Mouse (Mus musculus): ENCODE data around the gene Igsf21.

The Igsf21 gene

GRCm38 (mm10) chr4:140246180-140247005, at the start of gene Igsf21:
TSS of gene Igsf21 (minus strand) at chr4:140246784.
- peak in 1 of 2 experiments; percentile 61 for DNase-seq (ENCODE audit: low spot score in 2 of 2)

GRCm38 (mm10) chr4:140285726-140286316, 39.2 kb upstream of the Igsf21 start:
- peak in 1 of 2 experiments; percentile 39 for DNase-seq (ENCODE audit: low spot score in 2 of 2)

DNA sequence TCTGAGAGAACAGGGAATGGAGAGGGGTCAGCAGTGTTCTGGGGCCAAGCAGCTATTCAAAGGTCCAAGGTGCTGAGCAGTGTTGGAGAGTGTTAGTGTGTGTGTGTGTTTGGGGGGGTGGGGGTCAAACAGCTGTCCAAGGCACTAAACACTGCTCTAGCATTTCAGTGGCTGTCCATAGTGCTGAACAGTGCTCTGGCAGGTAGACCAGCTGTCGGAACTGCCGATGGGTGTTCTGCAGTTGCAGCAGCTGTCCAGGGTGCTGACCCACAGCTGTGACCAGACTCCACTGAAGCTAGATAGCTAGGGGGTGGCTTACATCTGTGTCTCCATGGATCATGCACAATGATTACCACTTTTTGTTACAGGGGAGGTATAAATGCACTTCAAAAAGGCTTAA, 36.8 kb upstream of the Igsf21 start:
- no peak for DNase-seq (ENCODE audit: low spot score in 2 of 2)

DNA sequence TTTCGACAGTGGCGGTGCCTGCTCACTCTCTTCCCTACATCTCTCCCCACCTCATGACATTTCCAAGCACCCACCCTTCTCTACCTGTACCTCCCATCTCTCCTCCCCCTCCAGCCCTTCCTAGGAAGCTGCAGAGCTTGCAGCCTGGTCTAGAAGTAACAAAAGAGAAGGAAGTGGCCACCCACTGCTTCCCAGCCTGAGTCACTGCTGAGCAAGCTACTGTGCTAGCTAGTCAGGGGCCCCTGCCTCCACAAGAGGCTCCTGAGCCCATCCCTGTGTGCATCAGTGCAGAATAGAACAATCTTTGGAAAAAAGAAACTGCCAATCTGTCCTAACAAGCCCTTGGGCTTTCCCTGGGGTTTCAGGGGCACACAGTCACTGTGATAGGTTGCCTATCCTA, 31.7 kb upstream of the Igsf21 start:
- DNase-seq (ENCODE audit: low spot score in 2 of 2): no peak

- DNase-seq (ENCODE audit: low spot score in 2 of 2): peak in 1 of 2 experiments; percentile 35
Observed at GRCm38 (mm10) chr4:140271913-140272312, 25.3 kb upstream of the Igsf21 start.

DNA sequence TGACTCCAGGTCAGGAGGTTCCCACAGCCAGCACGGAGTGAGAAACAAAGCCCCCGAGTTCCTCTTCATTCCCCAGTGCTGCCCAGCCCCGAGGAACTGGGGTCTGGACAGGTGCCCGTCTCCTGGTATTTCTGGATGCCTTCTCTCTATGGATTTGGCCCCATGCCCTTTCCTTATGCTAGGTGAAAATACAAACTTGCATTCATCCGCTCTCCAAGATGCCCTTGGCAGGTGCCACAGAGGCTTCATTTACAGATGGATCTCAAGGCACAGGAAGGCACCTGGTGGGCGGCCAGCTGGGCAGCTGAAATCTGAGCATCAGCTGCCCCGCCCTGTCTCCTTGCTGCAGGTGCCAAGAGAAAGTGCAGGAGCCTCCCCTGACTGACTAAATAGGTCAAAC, 23.9 kb upstream of the Igsf21 start:
- DNase-seq (ENCODE audit: low spot score in 2 of 2): peak in 1 of 2 experiments; percentile 40

DNA sequence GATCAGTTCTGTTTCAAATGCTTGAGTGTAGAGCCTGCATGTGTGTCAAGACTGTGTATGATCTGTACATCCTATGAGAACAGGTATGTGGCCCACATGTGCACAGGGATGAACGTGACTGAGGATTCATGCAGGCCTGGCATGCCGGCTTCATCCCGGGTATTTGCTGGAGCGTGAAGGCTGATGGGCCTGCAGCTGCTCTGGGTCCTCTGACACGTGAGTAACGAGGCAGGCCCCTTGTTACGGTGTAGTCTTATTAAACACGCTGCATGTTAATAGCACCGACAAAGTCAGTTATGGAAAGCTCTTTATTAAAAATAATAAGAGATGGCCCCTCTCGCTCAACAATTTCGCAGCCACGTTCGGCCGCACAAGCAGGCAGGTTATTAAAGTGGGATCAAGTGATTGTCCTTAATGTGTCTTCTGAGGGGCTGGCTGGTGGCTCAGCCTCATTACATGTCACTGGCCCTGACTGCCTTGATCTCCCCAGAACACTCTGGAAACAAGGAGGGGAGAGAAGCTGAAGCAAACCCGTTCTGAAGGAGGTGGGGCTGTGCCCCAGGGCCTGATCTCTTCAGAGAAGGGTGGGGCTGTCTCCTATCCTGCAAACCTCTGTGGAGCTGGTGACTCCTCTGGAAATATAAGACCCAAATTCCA, 22.7 kb upstream of the Igsf21 start:
- no peak for DNase-seq (ENCODE audit: low spot score in 2 of 2)

DNA sequence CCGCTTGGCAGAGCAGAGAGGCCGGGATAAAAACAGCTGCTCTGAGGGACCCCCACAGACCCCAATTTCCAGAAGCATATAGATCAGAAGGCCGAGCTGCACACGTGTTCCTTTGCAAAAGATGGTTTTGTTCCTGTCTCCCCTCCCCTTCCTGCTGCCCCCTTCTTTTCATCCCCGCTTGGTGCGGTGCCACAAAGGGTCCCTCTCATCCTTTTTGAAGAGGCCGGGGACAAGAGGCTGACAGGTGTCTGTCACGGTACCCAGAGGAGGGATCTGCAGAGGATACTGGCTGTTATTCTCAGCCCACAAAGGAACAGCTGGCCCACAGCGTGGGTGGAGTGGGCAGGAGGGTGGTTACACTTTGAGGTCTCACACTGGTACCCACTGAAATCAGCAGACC, 21.3 kb upstream of the Igsf21 start:
- DNase-seq (ENCODE audit: low spot score in 2 of 2): no peak

DNA sequence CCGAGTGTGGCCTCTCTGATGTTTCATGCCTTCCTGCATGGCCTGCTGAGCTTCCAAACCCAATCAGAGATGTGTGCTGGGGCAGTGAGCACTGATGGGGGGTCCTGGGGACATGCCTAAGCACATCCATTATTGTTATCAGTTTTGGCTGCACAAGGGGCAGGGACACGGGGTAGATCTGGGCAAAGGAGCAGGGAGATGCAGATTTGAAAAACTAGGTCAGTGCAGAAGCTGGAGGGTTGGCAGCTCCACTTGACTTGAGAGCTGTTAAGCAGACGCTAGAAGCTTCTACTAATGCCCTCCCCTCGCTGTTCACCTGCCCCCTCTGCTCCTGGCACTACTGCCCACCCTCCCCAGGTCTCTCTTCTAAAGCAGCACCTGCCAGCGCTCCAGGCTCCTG, 20.5 kb upstream of the Igsf21 start:
- DNase-seq (ENCODE audit: low spot score in 2 of 2): no peak

GRCm38 (mm10) chr4:140258968-140259367, 12.4 kb upstream of the Igsf21 start:
- DNase-seq (ENCODE audit: low spot score in 2 of 2): no peak

DNA sequence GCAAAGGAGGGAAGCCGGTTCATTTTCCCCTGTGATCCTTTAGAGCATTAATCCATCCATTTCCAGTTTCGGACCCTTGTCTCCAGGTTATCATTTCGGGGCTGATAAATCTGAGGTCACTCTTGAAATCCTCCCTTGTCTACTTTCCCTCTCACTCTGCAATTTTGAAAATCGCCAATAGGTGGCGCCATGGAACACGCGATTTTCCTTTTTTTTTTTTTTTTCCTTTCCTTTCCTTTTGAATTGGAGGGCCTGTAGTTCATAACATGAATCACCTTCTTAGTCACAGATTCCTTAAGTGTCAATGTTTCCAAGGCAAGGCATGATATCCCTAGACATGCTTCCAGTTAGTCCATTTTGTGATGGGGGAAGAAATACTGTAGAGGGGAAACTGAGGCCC, 5.8 kb upstream of the Igsf21 start:
- peak in 1 of 2 experiments; percentile 77 for DNase-seq (ENCODE audit: low spot score in 2 of 2)

- DNase-seq (ENCODE audit: low spot score in 2 of 2): peak in 1 of 2 experiments; percentile 72
Observed at GRCm38 (mm10) chr4:140249011-140249744, 2.6 kb upstream of the Igsf21 start.

DNA sequence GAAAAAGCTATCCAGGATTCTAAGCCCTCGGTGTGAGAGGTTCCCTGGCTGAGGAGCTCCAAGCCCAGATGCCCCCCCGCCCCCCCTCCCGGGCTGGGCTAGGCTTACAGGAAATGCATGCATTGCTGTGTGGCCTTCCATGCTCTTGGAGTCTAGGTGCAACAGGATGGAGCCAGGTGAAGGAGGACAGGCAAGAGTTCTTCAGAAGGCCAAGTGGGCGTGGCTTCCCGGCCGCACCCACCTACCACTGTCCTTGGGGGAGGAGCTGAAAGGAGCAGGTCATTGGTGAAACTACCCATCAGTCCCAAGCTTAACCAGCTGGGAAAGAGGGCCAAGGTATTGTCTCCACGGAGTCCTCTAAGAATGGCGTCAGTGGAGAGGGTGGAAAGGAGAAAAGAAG, 1.8 kb upstream of the Igsf21 start:
- no peak for DNase-seq (ENCODE audit: low spot score in 2 of 2)

GRCm38 (mm10) chr4:140247006-140248003, 721 bp upstream of the Igsf21 start:
- DNase-seq (ENCODE audit: low spot score in 2 of 2): peak in 1 of 2 experiments; percentile 43

DNA sequence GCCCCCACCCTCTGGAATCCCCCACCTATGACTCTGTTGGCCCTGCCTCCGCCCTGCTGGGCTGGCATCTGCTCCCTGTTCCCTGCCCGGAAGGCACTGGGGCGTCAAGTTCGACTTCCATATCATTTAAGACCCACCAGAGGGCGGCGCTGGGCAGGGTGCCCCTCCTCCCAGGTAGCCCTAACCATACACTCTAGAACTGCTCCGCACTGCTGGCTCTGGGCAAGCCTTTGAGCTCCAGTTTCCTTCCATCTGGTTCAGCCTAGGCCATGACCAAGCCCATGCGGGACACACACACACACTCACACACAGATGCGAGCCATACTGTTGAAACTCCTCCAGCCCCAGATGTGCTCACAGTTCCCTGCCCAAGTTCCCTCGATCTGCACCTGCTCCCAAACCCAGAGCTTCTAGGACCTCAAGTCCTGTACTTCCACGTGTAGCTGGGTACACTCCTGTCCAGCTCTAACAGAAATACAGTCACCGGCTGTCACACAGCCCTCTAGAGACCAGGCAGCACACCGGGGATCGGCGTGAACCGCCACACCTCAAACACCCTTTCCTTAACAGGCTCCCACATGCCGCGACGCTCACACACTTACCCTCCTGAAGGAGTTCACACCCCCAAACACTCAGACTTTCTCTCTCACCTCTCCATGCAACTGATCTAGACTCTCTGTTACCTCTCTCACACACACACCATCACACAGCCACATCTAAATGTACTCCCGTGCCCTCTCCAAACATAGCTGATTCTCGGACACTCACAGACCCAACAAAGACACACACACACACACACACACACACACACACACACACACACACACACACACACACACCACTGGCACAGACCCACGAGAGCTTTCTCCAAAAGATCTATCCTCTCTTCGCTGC, 1.1 kb downstream of the Igsf21 start:
- DNase-seq (ENCODE audit: low spot score in 2 of 2): peak in 1 of 2 experiments; percentile 79

- DNase-seq (ENCODE audit: low spot score in 2 of 2): no peak
Observed at GRCm38 (mm10) chr4:140244835-140245234, 1.7 kb downstream of the Igsf21 start.

- peak in 1 of 2 experiments; percentile 45 for DNase-seq (ENCODE audit: low spot score in 2 of 2)
Observed at GRCm38 (mm10) chr4:140244161-140244813, 2.3 kb downstream of the Igsf21 start.

DNA sequence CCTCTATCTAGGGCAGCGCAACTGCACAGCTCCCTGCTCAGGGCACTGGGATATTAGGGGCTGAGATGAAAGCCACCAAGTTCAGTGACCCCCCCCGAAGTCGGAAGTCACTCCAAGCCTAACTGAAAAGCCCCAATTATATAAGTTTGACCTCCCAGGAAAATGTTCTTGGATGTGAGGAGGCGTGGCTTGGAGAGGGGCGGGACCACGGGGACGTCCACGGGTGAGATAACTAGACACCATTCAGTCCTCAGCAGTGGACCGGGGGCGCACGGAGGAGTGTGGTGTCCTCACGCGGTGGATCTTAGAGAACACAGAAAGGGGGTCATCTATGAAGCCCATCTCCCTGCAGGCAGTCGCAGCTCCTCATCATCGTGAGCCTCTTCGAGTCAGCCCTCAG, 3.4 kb downstream of the Igsf21 start:
- DNase-seq (ENCODE audit: low spot score in 2 of 2): no peak

DNA sequence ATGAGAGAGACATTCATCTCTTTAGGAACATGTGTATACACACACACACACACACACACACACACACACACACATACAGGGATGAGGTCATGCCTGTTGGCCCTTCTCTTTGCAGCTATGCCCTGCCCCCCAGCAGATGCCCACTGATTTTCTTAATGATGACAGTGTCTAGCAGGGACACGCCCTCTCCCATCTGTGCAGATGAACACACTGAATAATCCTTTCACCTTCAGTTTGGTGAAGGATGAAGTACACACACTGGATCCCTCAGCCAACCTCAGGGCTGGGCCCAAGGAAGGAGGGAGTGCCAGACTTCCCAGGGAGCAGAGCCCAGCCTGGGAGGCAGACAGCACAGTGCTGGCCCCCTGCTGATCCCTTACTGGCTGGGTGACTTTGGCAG, 4.3 kb downstream of the Igsf21 start:
- DNase-seq (ENCODE audit: low spot score in 2 of 2): no peak
